In genomic region chr6:29087921-29088709, GRCm38 (mm10) we compare ENCODE assay signal across 11 mouse cellular contexts. TPM values are rescaled to one million over a fixed set of nuclear protein-coding genes. Genes with fewer than 3 reads are reported as not detected.
DNase-seq lines count a peak whose midpoint lies in the region; TF ChIP-seq lines count a peak whose summit lies in the region.
"Had no signal": no experiment of that assay in that cellular context is flagged by ENCODE, and none has a peak within 500 bp of the region (broad histone marks: within the 10 kb centered on the region; RNA-seq: fewer than 3 reads in every experiment).

No protein-coding gene starts in this region.

- H3K79me2 ChIP-seq in myocyte (ENCODE audit: control insufficient read depth, insufficient read depth) = no peaks in the 10 kb centered on the region

- no peaks in the 10 kb centered on the region for H3K27me3 ChIP-seq in embryonic facial prominence, embryonic 10.5 days (replicated peaks; ENCODE audit: low read depth, poor library complexity, severe bottlenecking)
- peaks cover 6% of the 10 kb centered on the region for H3K27me3 ChIP-seq in myocyte (ENCODE audit: control insufficient read depth, insufficient read depth, insufficient read length)
- H3K27me3 ChIP-seq: heart, embryonic 13.5 days; stomach, embryonic 15.5 days had no signal

- no peak overlapping the region for H3K4me3 ChIP-seq in embryonic facial prominence, embryonic 10.5 days
- no peak overlapping the region for H3K4me3 ChIP-seq in myocyte
- H3K4me3 ChIP-seq: heart, embryonic 13.5 days; stomach, embryonic 15.5 days had no signal

- DNase-seq in ovary, postnatal 36 days (ENCODE audit: low spot score) = peak; percentile 15
- no peak for DNase-seq in ovary, postnatal 14 days (ENCODE audit: low spot score)
- peak; percentile 20 for DNase-seq in embryonic facial prominence, embryonic 10.5 days (ENCODE audit: low spot score)
- peak; percentile 58 to 62 for DNase-seq in heart, postnatal 36 days
- no peak for DNase-seq in spleen, postnatal 14 days (ENCODE audit: low spot score in 2 of 2)
- no peak for DNase-seq in urinary bladder, postnatal 25 days (ENCODE audit: low spot score)
- no peak for DNase-seq in layer of hippocampus, postnatal 10 days (ENCODE audit: low spot score in 2 of 2)
- DNase-seq: liver had no signal

- H3K4me1 ChIP-seq in embryonic facial prominence, embryonic 10.5 days = peaks cover 25% of the 10 kb centered on the region
- H3K4me1 ChIP-seq: heart, embryonic 13.5 days; stomach, embryonic 15.5 days had no signal

- peak; percentile 38 for TF ChIP-seq POLR2A in myocyte (IDR thresholded peaks at IDR 0.05; ENCODE audit: insufficient read length, low read depth)

- intact Hi-C loops in heart, postnatal 36 days (cut with DNase I) = no loop called here

- WGBS in embryonic facial prominence, embryonic 10.5 days = 68% methylated on average over 7 of the region's 7 CpGs

- peaks cover 12% of the 10 kb centered on the region for H3K9me3 ChIP-seq in embryonic facial prominence, embryonic 10.5 days
- H3K9me3 ChIP-seq: stomach, embryonic 15.5 days had no signal

- H3K36me3 ChIP-seq in embryonic facial prominence, embryonic 10.5 days (replicated peaks) = no peaks in the 10 kb centered on the region
- no peaks in the 10 kb centered on the region for H3K36me3 ChIP-seq in myocyte (ENCODE audit: control insufficient read depth, insufficient read depth)
- H3K36me3 ChIP-seq: heart, embryonic 13.5 days; stomach, embryonic 15.5 days had no signal

- no peak overlapping the region; the same call in 1 of the 2 replicates for H3K27ac ChIP-seq in embryonic facial prominence, embryonic 10.5 days (replicated peaks)
- H3K27ac ChIP-seq: heart, embryonic 13.5 days; stomach, embryonic 15.5 days had no signal

- peak overlapping the region; percentile 7 for H3K4me2 ChIP-seq in myocyte (ENCODE audit: low read depth)
- H3K4me2 ChIP-seq: heart, embryonic 13.5 days; stomach, embryonic 15.5 days had no signal

- H3ac ChIP-seq in myocyte (ENCODE audit: control insufficient read depth, insufficient read length) = no peak overlapping the region

TF ChIP-seq in myocyte, 11 proteins besides CTCF, POLR2A, EP300 and RAD21:
- TF ChIP-seq TCF3 (IDR thresholded peaks at IDR 0.05; ENCODE audit: insufficient read length, low read depth) = no peak
- TF ChIP-seq POLR2AphosphoS2 (IDR thresholded peaks at IDR 0.05; ENCODE audit: insufficient read length, low read depth) = no peak
- TF ChIP-seq TCF12 (IDR thresholded peaks at IDR 0.05; ENCODE audit: insufficient read depth, poor library complexity, severe bottlenecking) = no peak
- no peak for TF ChIP-seq REST (IDR thresholded peaks at IDR 0.05; ENCODE audit: insufficient read depth, insufficient read length)
- TF ChIP-seq E2F4 (IDR thresholded peaks at IDR 0.05; ENCODE audit: insufficient read depth) = no peak
- peak; percentile 90 for TF ChIP-seq CEBPB (IDR thresholded peaks at IDR 0.05; ENCODE audit: insufficient read depth, poor library complexity, severe bottlenecking)
- peak in 1 of 3 experiments; percentile 33 for TF ChIP-seq MYOG (IDR thresholded peaks at IDR 0.05; ENCODE audit: control insufficient read depth in 1 of 3, insufficient read depth in 1 of 3, insufficient read length in 2 of 3, low read depth in 2 of 3)
- TF ChIP-seq USF1 (IDR thresholded peaks at IDR 0.05; ENCODE audit: low read depth) = no peak
- no peak for TF ChIP-seq MAX (IDR thresholded peaks at IDR 0.05; ENCODE audit: low read depth)
- no peak for TF ChIP-seq SRF (IDR thresholded peaks at IDR 0.05; ENCODE audit: control insufficient read depth, insufficient read length, low read depth)
- no peak for TF ChIP-seq MYOD1 (IDR thresholded peaks at IDR 0.05; ENCODE audit: control insufficient read depth in 1 of 3, insufficient read length in 2 of 3, low read depth in 2 of 3)

RNA-seq across cellular contexts. Expression of gene Lep, which starts 28.1 kb away (rescaled TPM):
- not detected in 2 replicates for polyA plus RNA-seq in embryonic facial prominence, embryonic 10.5 days (2016; fragmentation: Nextera tagmentation; extraction: Ambion mirVana)
- under 1 TPM in 1 of 2 experiments, not detected in 1; 0.22 TPM for total RNA-seq in heart, postnatal 36 days (2021)
- polyA plus RNA-seq in myocyte (2012; fragmentation: generic; extraction: Trizol) = not detected
- not detected for total RNA-seq in layer of hippocampus, postnatal 10 days (2021)
- polyA plus RNA-seq: heart, embryonic 13.5 days; stomach, embryonic 15.5 days had no signal

Comparison
In these comparisons a context has a peak if more than half of its experiments do, and no peak if none do; other contexts are left out.
1. DNase-seq: peak in ovary, postnatal 36 days (single experiment), embryonic facial prominence, embryonic 10.5 days (single experiment) and heart, postnatal 36 days (2 of 2); none in ovary, postnatal 14 days (single experiment), spleen, postnatal 14 days (0 of 2), urinary bladder, postnatal 25 days (single experiment) and layer of hippocampus, postnatal 10 days (0 of 2).